Mouse (Mus musculus) bone marrow macrophage, adult 2 months (primary cell): Measurements from ENCODE around the gene Actl10.

ENCODE experiments used
- CTCF ChIP-seq: IDR thresholded peaks from 2 replicates; pipeline ENCODE4 v1.5.1; 2012; ENCODE audit warnings: low read depth, mild to moderate bottlenecking, low read length, moderate library complexity
- POLR2A ChIP-seq: IDR thresholded peaks from 2 replicates; pipeline ENCODE4 v1.6.1; 2012; ENCODE audit warnings: mild to moderate bottlenecking, low read depth, low read length, borderline replicate concordance

DNA sequence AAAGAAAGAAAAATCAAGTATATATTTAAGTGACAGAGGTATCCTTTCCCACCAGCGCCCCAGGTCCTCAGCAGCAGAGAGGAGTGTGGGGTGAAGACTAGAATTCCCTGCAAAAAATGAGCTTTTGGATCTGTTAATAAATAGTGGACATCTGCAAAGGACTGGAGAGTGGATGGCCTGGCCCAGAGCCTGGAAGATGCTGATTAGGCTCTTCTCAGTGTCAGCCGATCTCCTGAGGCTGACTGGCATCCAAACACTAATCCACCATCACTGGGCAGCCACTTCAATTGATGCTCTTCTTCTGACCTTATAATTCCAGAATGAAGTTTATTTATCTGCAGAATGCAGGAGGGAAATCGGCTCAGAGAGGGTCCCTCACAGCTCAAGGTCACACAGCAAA lies 21.4 kb downstream of the Actl10 start:
- TF ChIP-seq CTCF: no peak
- TF ChIP-seq POLR2A: no peak
